Mouse (Mus musculus): ENCODE results near the gene Trank1. TPM values are rescaled to one million over a fixed set of nuclear protein-coding genes. Genes with fewer than 3 reads are reported as not detected.
A peak's percentile ranks its signal among the peaks of the same experiment; 100 is the strongest.

Trank1 gene
- polyA plus RNA-seq, 1 experiment from 2014 or later = 0.34 TPM

DNA sequence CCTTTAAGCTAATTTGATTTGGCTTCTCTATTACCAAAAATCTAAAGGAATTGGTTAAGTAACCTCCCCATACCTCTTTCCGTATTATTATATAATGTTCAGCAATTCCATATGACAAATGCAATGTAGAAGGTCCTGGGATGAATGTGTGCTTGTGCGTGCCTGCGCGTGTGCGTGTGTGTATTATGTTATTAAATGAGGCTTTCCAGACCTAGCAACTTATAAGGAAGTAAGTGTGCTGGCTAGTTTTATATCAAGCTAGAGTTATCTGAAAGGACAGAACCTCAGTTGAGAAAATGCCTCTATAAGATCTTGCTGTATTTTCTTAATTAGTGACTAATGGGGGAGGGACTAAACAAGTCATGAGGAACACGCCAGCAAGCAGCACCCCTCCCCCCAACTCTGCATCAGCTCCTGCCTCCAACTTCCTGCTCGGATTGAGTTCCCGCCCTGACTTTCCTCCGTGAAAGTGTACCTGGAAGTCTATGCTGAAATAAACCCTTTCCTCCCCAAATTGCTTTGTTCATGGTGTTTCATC, 22.2 kb upstream of the Trank1 start:
- no peaks in the 10 kb centered on the region for H3K4me1 ChIP-seq (ENCODE audit: insufficient read depth)
- 49% methylated on average over 9 of the region's 9 CpGs for WGBS
- no peak overlapping the region for H3K4me3 ChIP-seq (ENCODE audit: low read depth, low read length)
- TF ChIP-seq CTCF (IDR thresholded peaks at IDR 0.05; ENCODE audit: low read depth) = no peak
- ATAC-seq (ENCODE audit: insufficient read depth) (no peak; the same call in 1 of the 2 replicates), DNase-seq (peak; percentile 49)
- no peak overlapping the region for H3K9ac ChIP-seq
- H3K27me3 ChIP-seq (ENCODE audit: insufficient read depth, low read length) = no peaks in the 10 kb centered on the region
- H3K36me3 ChIP-seq (ENCODE audit: insufficient read depth) = no peaks in the 10 kb centered on the region
- no peaks in the 10 kb centered on the region for H3K9me3 ChIP-seq (ENCODE audit: low read depth, low read length)
- H3K4me2 ChIP-seq = peak overlapping the region; percentile 51
- no peak overlapping the region for H3K27ac ChIP-seq (ENCODE audit: low read depth)

- Histone ChIP-seq H3K36me3 (ENCODE audit: insufficient read depth) (no peaks in the 10 kb centered on the region), H3K9me3 (ENCODE audit: low read depth, low read length) (no peaks in the 10 kb centered on the region), H3K27me3 (ENCODE audit: insufficient read depth, low read length) (no peaks in the 10 kb centered on the region), H3K27ac (ENCODE audit: low read depth) (no peak overlapping the region), H3K4me3 (ENCODE audit: low read depth, low read length) (no peak overlapping the region), H3K9ac (no peak overlapping the region), H3K4me1 (ENCODE audit: insufficient read depth) (no peaks in the 10 kb centered on the region), H3K4me2 (peak overlapping the region; percentile 51)
- DNase-seq = peak; percentile 92
- peak; percentile 84 for ATAC-seq (ENCODE audit: insufficient read depth)
- whole genome bisulfite sequencing = 16% methylated on average over 21 of the region's 21 CpGs
- TF ChIP-seq CTCF (IDR thresholded peaks at IDR 0.05; ENCODE audit: low read depth) = peak; percentile 100
Measured at GRCm38 (mm10) chr9:111289832-111290339, 21.7 kb upstream of the Trank1 start.

GRCm38 (mm10) chr9:111290539-111291100, 20.9 kb upstream of the Trank1 start:
- DNase-seq (no peak), ATAC-seq (ENCODE audit: insufficient read depth) (no peak)
- WGBS = 67% methylated on average over 11 of the region's 11 CpGs
- Histone ChIP-seq H3K27me3 (ENCODE audit: insufficient read depth, low read length) (no peaks in the 10 kb centered on the region), H3K4me1 (ENCODE audit: insufficient read depth) (no peaks in the 10 kb centered on the region), H3K4me2 (no peak overlapping the region), H3K27ac (ENCODE audit: low read depth) (no peak overlapping the region), H3K9me3 (ENCODE audit: low read depth, low read length) (no peaks in the 10 kb centered on the region), H3K9ac (no peak overlapping the region), H3K4me3 (ENCODE audit: low read depth, low read length) (no peak overlapping the region), H3K36me3 (ENCODE audit: insufficient read depth) (no peaks in the 10 kb centered on the region)
- no peak for TF ChIP-seq CTCF (IDR thresholded peaks at IDR 0.05; ENCODE audit: low read depth)

DNA sequence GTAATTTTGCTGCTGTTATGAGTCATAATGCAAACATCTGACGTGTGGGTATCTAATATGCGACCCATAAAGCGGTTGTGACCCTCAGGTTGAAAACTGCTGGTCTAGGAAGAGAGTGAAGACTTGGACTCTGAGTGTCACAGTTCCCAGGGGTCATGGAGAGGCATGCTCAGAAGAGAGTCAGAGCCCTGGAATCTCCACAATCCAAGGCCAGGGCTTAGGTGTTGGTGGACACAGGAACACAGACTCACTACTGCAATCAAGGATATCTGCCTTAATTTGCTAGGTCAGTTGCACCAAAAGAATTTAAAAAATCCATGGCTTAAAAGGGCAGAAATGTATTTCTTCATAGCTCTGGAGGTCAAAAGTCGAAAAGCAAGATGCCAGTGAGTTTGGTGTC, 18.3 kb upstream of the Trank1 start:
- Histone ChIP-seq H3K9me3 (ENCODE audit: low read depth, low read length) (no peaks in the 10 kb centered on the region), H3K36me3 (ENCODE audit: insufficient read depth) (no peaks in the 10 kb centered on the region), H3K4me3 (ENCODE audit: low read depth, low read length) (no peak overlapping the region), H3K27ac (ENCODE audit: low read depth) (no peak overlapping the region), H3K27me3 (ENCODE audit: insufficient read depth, low read length) (no peaks in the 10 kb centered on the region), H3K4me2 (no peak overlapping the region), H3K4me1 (ENCODE audit: insufficient read depth) (no peaks in the 10 kb centered on the region), H3K9ac (no peak overlapping the region)
- TF ChIP-seq CTCF (IDR thresholded peaks at IDR 0.05; ENCODE audit: low read depth) = no peak
- WGBS = 81% methylated on average over 4 of the region's 4 CpGs
- no peak for ATAC-seq (ENCODE audit: insufficient read depth)
- DNase-seq = no peak

GRCm38 (mm10) chr9:111294911-111295310, 16.6 kb upstream of the Trank1 start:
- no peak overlapping the region for H3K27ac ChIP-seq (ENCODE audit: low read depth)
- no peak overlapping the region for H3K4me3 ChIP-seq (ENCODE audit: low read depth, low read length)
- no peak overlapping the region for H3K9ac ChIP-seq
- no peaks in the 10 kb centered on the region for H3K4me1 ChIP-seq (ENCODE audit: insufficient read depth)
- H3K9me3 ChIP-seq (ENCODE audit: low read depth, low read length) = no peaks in the 10 kb centered on the region
- H3K27me3 ChIP-seq (ENCODE audit: insufficient read depth, low read length) = no peaks in the 10 kb centered on the region
- no peak for ATAC-seq (ENCODE audit: insufficient read depth)
- no peaks in the 10 kb centered on the region for H3K36me3 ChIP-seq (ENCODE audit: insufficient read depth)
- H3K4me2 ChIP-seq = no peak overlapping the region
- DNase-seq = no peak
- TF ChIP-seq CTCF (IDR thresholded peaks at IDR 0.05; ENCODE audit: low read depth) = no peak
- WGBS = 85% methylated on average over 6 of the region's 6 CpGs

DNA sequence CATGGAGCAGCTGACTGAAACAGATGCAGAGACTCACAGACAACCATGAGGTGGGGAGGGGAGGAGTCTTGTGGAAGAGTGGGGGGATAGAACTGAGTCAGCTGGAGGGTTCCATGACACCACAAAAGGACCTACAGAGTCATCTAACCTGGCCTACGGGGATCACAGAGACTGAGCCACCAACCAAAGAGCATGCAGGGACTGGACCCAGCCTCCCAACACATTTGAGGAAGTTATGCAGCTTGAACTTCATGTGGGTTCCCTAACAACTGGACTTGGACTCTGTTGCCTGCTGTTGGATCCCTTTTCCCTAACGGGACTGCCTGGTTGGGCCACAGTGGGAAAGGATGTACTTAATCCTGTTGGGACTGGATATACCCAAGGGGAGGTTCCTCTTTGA, 16.2 kb upstream of the Trank1 start:
- H3K27ac ChIP-seq (ENCODE audit: low read depth) = no peak overlapping the region
- H3K4me2 ChIP-seq = no peak overlapping the region
- 75% methylated on average over 2 of the region's 2 CpGs for WGBS
- H3K27me3 ChIP-seq (ENCODE audit: insufficient read depth, low read length) = no peaks in the 10 kb centered on the region
- H3K36me3 ChIP-seq (ENCODE audit: insufficient read depth) = no peaks in the 10 kb centered on the region
- no peak overlapping the region for H3K9ac ChIP-seq
- H3K4me1 ChIP-seq (ENCODE audit: insufficient read depth) = no peaks in the 10 kb centered on the region
- H3K9me3 ChIP-seq (ENCODE audit: low read depth, low read length) = no peaks in the 10 kb centered on the region
- no peak for TF ChIP-seq CTCF (IDR thresholded peaks at IDR 0.05; ENCODE audit: low read depth)
- H3K4me3 ChIP-seq (ENCODE audit: low read depth, low read length) = no peak overlapping the region
- ATAC-seq (ENCODE audit: insufficient read depth) (no peak), DNase-seq (no peak)

DNA sequence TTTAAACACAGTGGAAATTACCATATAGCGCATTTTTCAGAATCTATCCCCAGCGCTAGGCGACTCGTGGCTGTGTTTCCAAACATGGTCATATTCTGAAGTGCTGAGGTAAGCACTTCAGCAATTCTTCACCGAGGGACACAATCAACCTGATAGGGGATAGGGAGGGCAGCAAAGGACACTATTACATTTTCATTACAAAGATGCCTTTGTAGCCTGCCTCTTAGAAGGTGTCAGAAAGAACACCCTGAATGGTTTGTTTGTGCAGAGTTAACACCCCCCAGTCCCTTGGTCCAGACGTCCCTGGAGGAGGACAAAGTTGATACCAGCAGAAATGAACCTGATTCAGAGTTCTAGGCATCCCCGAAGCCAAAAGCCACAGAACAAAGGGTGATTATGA, 15.1 kb upstream of the Trank1 start:
- no peak for TF ChIP-seq CTCF (IDR thresholded peaks at IDR 0.05; ENCODE audit: low read depth)
- Histone ChIP-seq H3K4me3 (ENCODE audit: low read depth, low read length) (no peak overlapping the region), H3K27me3 (ENCODE audit: insufficient read depth, low read length) (no peaks in the 10 kb centered on the region), H3K27ac (ENCODE audit: low read depth) (no peak overlapping the region), H3K4me2 (no peak overlapping the region), H3K4me1 (ENCODE audit: insufficient read depth) (no peaks in the 10 kb centered on the region), H3K9me3 (ENCODE audit: low read depth, low read length) (no peaks in the 10 kb centered on the region), H3K36me3 (ENCODE audit: insufficient read depth) (no peaks in the 10 kb centered on the region), H3K9ac (no peak overlapping the region)
- ATAC-seq (ENCODE audit: insufficient read depth) (no peak), DNase-seq (no peak)
- WGBS = 51% methylated on average over 7 of the region's 7 CpGs

Data from lung, embryonic 14.5 days (tissue).